25 mouse cellular contexts compared by ENCODE assay signal in the genomic region with DNA sequence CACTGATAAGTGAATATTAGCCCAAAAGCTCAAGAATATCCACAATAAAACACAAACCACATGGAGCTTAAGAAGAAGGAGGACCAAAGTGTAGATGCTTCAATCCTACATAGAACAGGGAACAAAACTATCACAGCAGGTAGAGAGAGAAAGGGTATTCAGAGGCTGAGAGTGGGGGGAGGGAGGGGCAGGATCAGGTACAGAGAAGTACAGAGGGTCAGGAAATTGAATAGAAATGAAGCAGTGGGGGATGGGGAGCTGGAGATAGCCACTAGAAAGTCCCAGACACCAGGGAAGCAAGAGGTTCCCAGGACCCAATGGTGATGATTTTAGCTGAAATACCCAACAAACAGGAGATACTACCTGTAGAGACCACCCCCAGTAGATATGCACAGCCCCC. TPM values are rescaled to one million over a fixed set of nuclear protein-coding genes. Genes with fewer than 3 reads are reported as not detected.
DNase-seq lines count a peak whose midpoint lies in the region; ATAC-seq lines count a peak whose summit lies in the region.
"Had no signal": no experiment of that assay in that cellular context is flagged by ENCODE, and none has a peak within 500 bp of the region (broad histone marks: within the 10 kb centered on the region; RNA-seq: fewer than 3 reads in every experiment).

No protein-coding gene starts in this region.

- H3K9me3 ChIP-seq in hindbrain, embryonic 13.5 days, result no peaks in the 10 kb centered on the region
- H3K9me3 ChIP-seq: G1E had no signal

- no peak overlapping the region for H3K27ac ChIP-seq in hindbrain, embryonic 13.5 days

- H3K4me1 ChIP-seq in hindbrain, embryonic 13.5 days (replicated peaks), result peaks cover 10% of the 10 kb centered on the region

- H3K36me3 ChIP-seq in hindbrain, embryonic 13.5 days, result peaks cover 4% of the 10 kb centered on the region
- H3K36me3 ChIP-seq: G1E had no signal

- DNase-seq in ES-CJ7 (ENCODE audit: low read depth, low spot score) (peak; percentile 54), R1 (ENCODE audit: low read depth, low spot score) (peak; percentile 60), ZHBTc4 (ENCODE audit: low read depth, low spot score) (peak; percentile 18)
- no peak for DNase-seq in embryo, embryonic 10 days (ENCODE audit: low spot score)
- DNase-seq in adrenal gland, postnatal 10 days, result no peak
- DNase-seq: adrenal gland, adult 2 months; adrenal gland, adult 8-10 months; adrenal gland, postnatal 14 days; adrenal gland, postnatal 25 days; adrenal gland, postnatal 36 days; B cell, adult 2 months; cerebellum, adult 11 months; cerebellum, adult 11-12 months; cerebellum, adult 18-20 months; cerebellum, adult 2 months; cerebellum, adult 8-10 months; cerebellum, adult 9-10 months; cerebellum, adult 9-11 months had no signal

- no peak overlapping the region for H3K4me2 ChIP-seq in hindbrain, embryonic 13.5 days

- H3K27me3 ChIP-seq in hindbrain, embryonic 13.5 days, result no peaks in the 10 kb centered on the region
- H3K27me3 ChIP-seq: CH12.LX, Patski had no signal

- no peak for ATAC-seq in hindbrain, embryonic 13.5 days (ENCODE audit: low FRiP score)
- ATAC-seq: activated CD4-positive, CD25-positive, alpha-beta regulatory T cell, adult 4 months; CD4-positive, CD25-positive, alpha-beta regulatory T cell, adult 4 months; Patski had no signal

- H3K4me3 ChIP-seq in hindbrain, embryonic 13.5 days, result no peak overlapping the region

- no peak overlapping the region for H3K9ac ChIP-seq in hindbrain, embryonic 13.5 days

RNA-seq across cellular contexts. Expression of a gene that starts 21.6 kb away (rescaled TPM):
- 10 to 100 TPM; 48.4 to 57.3 TPM for total RNA-seq in adrenal gland, postnatal 10 days (2021)
- polyA plus RNA-seq in hindbrain, embryonic 13.5 days (2015; fragmentation: Nextera tagmentation; extraction: Ambion mirVana), result 19.6 and 22.7 TPM in 2 replicates
- total RNA-seq: MEL had no signal

RNA-seq across cellular contexts. Expression of a gene that starts 21.7 kb away (rescaled TPM):
- 10 to 100 TPM; 20.1 to 22.0 TPM for total RNA-seq in adrenal gland, postnatal 10 days (2021)
- polyA plus RNA-seq in hindbrain, embryonic 13.5 days (2015; fragmentation: Nextera tagmentation; extraction: Ambion mirVana), result 17.0 TPM in 2 replicates
- total RNA-seq: MEL had no signal

Comparison
In these comparisons a context has a peak if more than half of its experiments do, and no peak if none do; other contexts are left out.
1. DNase-seq: peak in ES-CJ7 (single experiment), R1 (single experiment) and ZHBTc4 (single experiment); none in embryo, embryonic 10 days (single experiment) and adrenal gland, postnatal 10 days (single experiment).